Mouse (Mus musculus): Measurements from ENCODE around the gene Cpsf6. TPM values are rescaled to one million over a fixed set of nuclear protein-coding genes. Genes with fewer than 3 reads are reported as not detected.

Cpsf6 gene
- polyA plus RNA-seq, 2 experiments from 2014 or later, result 116 to 124 TPM

DNA sequence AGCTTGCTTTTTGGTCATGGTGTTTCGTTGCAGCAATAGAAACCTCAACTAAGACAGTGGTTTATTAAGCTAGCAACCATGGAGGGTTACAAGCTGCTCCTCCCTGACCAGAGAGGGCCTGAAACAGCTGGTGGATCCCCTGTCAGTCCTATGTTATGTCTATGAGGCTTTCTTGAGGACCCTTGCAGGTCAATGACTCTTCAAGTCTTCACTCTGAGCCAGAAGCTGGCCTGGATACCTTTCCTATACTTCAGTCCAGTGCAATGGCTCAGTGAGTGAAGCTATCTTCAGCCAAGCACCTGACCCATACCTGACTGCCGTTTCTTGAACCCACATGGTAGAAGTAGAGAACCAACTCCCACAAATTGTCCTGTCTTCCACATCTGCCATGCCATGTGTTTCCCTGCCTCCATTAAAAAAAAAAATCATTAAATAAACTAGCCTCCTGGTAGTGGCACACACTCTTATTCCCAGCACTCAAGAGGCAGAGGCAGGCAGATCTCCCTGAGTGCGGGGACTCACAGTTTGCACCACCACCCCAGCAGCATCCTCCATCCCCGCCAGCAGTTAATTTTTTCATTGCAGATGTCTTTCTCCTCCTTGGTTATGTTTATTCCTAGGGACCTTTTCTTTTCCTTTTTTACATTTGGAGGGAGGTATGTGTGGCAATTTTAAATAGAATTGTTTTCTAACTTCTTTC is 4.7 kb upstream of the Cpsf6 start:
- ATAC-seq, result no peak

DNA sequence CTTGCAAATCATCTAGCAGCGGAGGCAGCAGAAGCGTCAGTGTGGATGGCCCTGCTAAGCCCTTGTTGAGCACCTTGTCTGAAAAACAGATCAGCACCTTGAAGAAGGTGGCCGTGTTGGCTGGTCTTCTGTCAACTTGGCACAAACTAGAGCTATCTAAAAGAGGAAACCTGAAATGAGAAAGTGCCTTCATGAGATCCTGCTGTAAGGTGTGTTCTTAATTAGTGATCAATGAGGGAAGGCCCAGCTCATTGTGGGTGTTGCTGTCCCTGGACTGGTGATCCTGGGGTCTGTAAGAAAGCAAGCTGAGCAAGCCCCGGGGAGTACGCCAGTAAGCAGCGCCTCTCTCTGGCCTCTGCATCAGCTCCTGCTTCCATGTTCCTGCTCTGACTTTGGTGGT is 4.1 kb upstream of the Cpsf6 start:
- ATAC-seq, result no peak

DNA sequence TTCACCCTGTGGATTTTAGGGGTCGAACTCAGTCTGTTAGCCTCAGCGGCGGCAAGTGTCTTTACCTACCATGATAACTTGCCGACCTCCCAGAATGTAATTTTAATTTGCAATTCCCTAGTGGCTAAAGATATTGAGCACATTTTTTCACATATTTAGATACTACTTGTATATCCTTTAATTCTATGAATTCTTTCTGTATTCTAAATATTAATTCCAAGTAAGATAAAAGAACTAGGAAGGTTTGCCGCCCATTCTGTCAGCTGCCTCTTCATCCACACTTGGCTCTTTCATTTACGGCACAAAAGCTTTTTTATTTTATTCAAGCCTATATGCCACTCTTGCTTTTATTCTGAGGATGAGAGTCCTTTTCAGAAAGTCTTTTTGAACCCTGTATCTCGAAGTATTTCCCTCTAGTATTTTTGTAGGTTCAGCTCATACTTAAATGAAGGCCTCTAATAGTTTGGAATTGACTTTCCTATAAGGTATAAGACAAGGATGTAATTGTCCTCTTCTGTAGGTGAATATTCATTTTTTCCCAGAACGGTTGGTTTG is 3.3 kb upstream of the Cpsf6 start:
- ATAC-seq, result no peak

DNA sequence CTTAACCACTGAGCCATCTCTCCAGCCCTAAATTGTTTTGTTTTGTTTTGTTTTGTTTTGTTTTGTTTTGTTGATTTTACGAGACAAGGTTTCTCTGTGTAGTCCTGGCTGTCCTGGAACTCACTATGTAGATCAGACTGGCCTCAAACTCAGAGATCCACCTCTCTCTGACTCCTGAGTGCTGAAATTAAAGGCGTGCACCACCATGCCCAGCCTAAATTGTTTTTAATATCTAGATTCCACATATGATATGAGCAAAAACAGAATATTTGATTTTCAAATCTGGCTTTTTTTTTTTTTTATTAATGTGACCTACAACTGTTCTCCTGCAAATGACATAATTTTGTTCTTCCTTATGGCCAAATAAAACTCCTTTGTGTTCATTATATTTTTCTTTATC is 2.3 kb upstream of the Cpsf6 start:
- no peak for ATAC-seq

DNA sequence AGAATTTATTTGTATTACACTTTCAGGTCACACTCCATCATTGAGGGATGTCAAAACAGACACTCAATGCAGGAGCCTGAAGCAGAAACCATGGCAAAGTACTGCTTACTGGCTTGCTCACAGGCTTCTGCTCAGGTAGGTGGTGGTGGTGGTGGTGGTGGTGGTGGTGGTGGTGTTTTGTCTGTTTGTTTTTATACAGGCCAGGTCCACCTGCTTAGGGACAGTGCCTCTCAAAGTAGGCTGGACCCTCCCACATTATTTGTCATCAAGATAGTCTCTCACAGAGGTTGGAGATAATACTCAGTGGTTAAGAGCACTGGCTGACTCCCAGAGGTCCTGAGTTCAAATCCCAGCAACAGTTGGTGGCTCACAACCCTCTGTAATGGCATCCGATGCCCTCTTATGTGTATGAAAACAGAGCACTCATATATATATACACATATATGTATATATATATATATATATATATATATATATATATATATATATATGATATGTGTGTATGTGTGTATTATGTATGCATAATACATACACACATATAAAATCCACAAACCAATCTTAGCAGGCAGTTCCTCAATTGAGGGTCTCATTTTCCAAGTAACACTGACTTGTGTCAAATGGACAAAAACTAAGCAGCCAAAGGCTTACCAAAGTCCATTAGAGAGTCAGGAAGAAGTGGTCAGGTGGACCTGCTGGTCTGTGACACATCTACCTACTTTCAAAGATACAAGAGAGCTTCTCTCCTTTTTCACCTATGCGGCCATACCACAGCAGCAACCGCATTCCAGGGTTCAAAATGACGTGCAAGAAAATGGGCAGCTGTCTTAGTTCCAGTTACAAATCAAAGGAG is 1.1 kb upstream of the Cpsf6 start:
- ATAC-seq, result no peak

DNA sequence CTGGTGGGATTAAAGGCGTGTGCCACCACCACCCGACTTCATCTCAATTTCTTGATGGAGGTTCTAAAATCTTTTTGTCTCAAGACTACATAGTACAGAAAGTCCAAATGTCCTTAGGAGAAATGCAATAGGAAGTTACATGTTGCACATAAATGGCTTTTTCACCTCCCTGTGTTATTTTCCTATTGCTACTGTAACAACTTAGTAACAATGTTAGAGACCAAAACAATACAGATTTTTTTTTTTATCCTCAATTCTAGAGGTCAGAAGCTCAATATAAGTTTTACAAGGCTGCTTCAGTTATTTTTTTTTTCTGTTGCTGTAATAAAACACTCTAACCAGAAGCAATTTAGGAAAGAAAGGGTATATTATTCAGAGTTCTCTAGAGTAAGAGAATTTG is 374 bp downstream of the Cpsf6 start:
- ATAC-seq, result no peak

DNA sequence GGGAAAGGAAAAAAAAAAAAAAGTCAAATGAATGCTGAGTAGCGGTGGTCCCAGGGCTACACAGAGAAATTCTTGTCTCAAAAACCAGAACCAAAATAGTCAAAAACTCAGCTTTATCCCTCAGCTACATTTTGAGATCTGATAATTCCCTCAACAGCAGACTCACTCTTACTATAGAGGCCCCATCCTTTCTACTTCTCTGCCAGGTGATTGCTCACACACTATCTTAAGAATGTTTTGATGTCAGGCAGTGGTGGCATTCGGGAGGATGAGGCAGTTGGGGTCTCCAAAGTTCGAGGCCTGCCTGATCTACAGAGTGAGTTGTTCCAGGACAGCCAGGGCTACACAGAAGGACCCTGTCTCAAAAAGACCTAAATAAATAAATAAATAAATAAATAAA is 1.2 kb downstream of the Cpsf6 start:
- no peak for ATAC-seq

DNA sequence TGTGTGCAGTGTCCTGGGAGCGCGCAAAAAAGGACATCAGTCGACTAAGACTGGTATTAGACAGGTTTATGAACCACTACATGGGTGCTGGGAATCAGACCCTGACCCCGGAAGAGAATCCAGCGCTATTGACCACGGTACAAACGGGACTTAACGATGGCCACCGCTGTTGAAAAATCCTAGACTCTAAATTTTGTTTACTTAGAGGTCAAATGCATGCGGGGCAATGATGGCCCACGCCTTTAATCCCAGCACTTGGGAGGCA is 1.6 kb downstream of the Cpsf6 start:
- no peak for ATAC-seq

DNA sequence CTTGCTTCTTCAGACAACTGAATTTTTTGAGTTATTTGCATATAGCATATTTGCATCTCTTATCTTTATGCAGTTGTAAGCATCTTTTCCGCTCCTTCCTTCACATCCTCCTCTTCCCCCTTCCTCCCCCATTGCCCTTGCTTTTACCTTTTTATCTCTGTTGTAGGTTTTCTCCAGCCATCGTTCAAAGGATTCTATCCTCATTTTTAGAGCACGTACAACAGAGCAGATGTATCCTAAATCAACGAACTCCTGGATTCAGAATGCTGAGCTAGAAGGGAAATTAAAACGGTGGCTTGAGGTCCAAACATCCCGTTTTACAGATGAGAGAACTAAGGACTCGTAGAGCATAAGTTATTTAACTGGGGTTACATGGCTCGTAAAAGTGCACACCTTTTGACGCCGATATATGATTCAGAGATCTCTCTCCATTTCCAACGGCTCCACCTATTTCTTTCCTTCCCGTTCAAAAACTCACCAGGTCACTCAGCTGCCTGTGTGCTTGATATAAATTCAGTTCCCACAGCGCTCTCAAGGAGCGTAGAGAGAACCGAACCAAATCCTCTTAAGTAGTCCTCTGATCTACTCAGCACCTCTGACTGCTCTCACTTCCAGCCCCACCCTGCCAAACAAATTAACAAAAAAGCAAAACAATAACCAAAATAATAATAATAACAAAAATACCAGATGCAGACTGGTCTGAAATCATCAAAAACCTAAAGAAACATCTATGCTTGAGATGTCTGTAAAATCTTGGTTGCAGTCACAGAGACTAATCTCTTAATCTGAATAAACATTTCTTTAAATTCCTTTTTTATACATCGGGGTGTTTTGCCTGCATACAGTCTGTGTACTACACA is 2.2 kb downstream of the Cpsf6 start:
- ATAC-seq, result peak; percentile 23

DNA sequence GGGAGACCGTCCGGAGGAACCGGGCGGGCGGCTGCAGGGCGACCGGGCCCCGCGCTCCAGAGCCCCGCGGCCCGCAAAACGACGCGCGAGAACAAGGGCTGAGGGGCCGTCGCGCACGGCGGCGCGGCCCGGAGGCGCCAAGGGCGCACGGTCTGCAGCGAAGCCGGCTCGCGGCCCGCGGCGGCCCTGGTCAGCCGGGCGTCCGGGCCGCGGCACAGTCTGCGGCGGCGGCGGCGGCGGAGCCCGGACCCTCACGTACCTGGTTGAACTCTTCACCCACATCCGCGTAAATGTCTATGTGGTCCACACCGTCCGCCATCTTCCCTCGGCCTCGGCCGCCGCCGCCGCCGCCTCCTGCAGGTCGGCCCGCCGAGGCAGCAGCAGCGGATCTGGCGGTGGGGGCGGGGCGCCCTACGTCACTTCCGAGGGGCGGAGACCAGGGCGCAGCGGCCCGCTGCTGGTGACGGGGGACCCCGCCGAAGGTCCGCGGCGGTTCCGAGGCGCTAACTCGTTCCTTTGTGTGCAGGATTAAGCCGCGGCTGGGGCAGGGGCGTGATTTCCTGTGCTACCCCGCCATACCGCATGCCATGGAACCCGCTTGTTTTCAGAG is 3.1 kb downstream of the Cpsf6 start:
- ATAC-seq, result peak; percentile 91

DNA sequence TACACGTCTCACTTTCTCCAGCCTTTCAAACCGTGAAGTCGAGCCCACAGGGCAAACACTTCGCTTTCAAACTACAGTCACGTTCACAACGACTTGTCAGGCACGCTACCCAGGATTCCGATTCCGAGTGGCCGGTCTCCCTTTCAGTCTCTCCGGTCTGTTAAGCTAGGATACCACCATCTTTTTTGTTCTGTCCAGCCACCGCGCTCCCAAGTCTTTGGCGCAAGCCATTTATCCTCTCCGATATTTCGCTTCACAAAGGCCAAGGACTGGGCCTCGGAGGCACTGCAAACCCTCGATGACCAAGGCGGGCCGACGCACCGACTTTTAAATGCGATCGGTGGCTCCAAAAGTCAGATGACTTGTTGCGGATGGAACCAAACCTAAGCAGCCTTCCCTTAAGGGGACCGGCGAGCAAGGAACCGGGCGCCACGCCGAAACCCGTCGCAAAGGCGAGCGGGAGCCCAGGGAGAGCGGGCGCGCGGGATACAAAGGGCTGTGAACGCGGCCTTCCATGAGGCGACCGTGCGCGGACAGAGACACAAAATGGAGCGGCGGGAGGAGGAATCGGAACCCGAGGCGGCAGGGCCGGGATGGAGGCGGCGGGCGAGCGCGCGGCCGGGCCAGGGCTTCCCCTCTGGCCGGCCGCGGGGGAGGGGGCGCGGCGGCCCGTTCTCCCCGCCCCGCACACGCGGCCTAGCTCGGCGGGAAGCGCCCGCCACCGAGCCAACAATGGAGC is 3.8 kb downstream of the Cpsf6 start:
- peak; percentile 24 for ATAC-seq

DNA sequence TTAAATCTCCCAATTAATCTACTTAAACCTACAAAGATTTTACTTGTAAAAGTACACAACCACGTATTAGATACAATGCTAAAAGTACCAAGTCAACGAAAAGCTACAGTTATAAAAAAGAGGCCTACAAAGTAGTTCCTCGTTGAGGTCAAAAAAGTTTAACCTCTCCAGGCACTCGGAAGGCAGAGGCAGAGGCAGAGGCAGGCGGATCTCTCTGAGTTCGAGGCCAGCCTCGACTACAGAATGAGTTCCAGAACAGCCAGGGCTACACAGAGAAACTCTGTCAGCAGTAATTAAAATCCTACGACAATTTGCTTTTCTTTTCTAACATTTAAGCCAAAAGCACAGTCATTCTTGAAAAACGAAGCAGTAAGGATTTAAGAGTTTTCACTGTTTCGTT is 4.7 kb downstream of the Cpsf6 start:
- no peak for ATAC-seq

DNA sequence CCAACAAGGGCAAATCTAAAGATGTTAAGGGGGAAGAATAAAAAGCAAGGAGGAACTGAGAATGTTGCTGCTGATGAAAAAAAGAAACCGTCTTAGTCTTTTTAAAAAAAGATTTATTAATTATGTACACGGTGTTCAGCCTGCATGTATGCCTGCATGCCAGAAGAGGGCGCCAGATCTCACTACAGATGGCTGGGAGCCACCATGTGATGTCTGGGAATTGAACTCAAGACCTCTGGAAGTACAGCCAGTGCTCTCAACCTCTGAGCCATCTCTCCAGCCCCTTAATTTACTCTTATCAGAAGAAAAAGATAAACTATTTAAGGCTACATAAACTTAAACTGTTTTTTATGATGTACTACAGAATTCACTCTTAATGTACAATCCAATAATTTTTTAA is 16.7 kb downstream of the Cpsf6 start:
- peak; percentile 81 for ATAC-seq

DNA sequence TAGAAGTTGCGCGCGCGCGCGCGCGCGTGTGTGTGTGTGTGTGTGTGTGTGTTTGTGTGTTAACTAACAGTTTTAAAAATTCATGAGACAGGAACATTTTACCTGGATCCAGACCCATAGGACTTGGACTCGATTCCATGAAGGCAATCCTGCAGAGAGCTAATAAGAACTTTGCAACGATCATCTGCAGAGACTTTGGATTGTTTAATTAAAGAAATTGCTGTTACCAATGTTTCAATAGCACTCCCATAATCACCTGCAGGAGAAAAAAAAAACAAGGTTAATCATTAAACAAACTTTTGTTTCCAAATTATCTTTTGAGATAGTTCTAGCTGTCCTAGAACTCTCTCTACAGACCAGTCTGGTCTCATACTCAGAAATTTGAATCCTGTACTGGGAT is 20.9 kb downstream of the Cpsf6 start:
- ATAC-seq, result no peak

DNA sequence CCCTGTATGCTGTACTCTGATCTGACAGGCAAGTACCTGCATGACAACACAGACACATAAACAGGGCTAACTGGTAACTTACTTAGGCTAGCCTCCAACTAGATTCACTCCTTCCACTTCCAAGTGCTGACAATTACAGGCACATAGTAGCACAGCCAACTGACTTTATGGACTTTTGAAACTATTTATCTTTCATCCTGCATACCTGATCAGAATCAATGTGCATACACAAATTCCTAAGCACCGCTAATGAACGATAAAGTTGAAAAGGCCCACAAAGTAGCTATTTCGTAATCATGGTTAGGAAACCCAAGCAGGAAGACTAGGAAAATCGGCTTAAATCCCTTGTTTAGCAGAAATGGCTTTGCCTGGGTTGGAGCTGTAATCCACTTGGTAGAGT is 36.8 kb downstream of the Cpsf6 start:
- no peak for ATAC-seq

DNA sequence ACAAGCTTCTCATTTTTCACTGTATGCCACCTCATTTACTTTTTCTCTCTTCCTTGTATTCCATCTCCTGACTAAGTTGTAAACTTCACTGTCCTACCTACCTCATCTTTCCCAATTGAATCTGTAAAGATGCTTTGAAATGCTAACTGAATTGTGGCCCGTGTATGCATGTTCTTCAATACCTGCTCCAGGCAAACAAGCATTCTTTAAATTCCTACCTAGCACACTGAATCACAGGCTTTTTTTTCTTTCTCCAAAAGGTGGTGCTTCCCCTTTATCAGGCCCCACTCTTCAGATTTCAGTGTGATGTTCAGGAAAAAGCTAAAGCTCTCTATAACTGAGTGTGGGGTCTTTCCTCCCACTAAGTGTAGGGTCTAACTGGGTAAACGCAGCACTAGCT is 37.4 kb downstream of the Cpsf6 start:
- no peak for ATAC-seq

DNA sequence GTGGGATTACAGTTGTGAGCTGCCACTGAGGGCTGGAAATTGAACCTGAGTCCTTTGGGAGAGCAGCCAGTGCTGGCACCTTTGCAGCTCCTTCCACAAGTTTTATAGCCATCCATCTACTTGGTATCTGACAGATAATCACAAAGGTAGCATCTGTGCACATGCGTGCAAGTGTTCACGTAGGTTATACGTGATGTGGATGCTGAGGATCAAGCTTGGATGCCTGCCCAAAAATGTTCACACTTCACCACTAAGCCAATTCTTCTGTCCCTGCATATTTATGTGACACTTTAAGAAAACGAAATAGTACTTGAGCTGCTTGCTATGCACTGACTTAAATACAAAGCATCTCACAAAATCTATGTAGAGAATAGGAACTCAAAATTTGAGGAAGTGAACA is 38.8 kb downstream of the Cpsf6 start:
- ATAC-seq, result no peak

DNA sequence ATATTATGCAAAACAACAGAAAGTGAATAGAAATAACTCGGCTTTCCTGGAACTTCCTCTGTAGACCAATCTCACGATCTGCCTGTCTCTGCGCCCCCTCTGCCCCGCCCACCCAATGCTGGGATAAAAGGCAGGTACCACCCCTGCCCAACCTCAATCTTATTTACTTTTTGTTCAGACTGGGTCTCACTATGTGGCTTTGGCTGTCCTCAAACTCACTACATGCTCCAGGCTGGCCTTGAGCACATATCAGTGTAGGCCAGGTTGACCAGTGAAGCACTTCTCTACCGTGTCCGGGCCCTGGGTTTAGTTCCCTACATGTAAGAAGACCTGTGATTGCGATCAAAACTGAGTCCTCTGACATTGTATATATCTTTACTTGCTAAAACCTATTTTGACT is 40.6 kb downstream of the Cpsf6 start:
- ATAC-seq, result no peak

DNA sequence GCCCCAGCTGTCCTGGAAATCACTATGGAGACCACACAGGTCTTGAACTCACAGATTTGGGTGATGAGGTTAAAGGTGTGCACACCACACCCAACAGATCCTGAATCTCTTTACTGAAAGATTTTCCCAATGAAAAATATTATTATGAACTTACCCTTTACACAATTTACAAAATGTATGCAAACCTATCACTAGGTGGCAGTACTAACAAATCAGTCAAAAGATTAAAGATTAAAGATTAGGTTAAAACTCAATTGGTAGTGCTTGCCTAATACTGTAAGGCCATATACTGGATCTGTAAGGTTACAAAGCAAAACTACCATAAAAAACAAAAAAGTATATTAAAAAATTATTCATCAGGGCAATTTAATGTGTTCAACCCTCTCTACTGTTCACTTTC is 41.9 kb downstream of the Cpsf6 start:
- ATAC-seq, result peak; percentile 64

DNA sequence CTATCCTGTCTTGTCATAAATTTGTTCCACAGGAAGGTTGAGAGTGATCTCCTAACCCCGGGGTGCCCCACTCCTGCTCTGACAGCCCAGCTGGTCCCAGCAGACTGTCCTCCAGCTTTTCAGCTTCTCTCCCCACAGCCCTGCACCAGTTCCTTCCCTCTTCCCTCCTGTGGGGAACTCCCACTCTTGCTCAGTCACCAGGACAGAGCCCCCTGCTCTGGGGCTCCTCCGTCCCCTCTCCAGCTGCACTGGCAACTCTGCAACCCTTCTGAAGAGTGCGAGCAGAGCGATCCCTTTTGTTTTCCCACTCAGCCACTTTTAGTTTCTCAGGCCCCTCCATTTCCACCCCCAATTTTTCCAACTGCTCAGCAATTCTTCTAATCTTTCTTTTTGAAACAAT is 44.2 kb downstream of the Cpsf6 start:
- no peak for ATAC-seq

DNA sequence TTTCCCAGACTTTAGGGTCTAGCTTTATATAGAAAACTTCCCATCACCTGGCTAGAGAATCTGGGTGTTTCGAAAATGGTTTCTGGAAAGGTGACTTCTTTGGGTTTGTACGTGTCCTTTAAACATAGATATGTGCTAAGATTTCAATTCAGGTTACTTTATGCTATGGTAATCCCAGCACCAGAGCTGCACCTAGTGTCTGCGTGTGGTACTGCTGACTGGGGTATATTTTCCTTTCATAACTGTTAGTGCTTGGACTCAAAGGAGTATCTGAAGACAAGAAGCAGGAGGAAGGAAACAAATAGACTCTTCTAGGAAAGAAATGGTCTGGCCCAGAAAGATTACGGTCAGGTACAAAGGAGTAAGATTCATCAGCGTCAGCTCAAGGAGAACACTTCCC is 49.3 kb downstream of the Cpsf6 start:
- ATAC-seq, result peak; percentile 53

DNA sequence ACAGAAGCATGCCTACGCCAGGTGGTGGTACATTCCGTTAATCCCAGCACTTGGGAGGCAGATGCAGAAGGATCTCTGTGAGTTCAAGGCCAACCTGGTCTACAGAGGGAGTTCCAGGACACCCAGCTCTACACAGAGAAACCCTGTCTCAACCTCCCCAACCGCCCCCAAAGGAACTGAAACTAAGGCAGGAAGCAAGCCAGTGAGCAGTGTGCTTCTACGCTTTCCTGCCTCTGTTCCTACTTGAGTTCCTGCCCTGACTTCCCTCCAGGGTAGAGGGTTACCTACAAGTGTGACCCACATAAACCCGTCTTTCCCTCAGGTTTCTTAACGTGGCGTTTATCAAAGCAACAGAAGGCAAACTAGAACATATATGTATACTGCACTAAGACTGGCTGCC is 56.0 kb downstream of the Cpsf6 start:
- no peak for ATAC-seq
